Mouse (Mus musculus): ENCODE results near the gene Ankrd37. TPM values are rescaled to one million over a fixed set of nuclear protein-coding genes. Genes with fewer than 3 reads are reported as not detected.

Ankrd37 gene
- total and polyA plus RNA-seq, 3 experiments: 15.5 to 30.8 TPM; not detected in 1

GRCm38 (mm10) chr8:45975126-45975836 lies 30.2 kb downstream of the Ankrd37 start, which contains the start of the genes 1700029J07Rik and Ufsp2 (continued):
- TF ChIP-seq POLR2AphosphoS2 (IDR thresholded peaks at IDR 0.05; ENCODE audit: low read length) (peak; percentile 34; the same call in 1 of the 2 replicates), MXI1 (IDR thresholded peaks at IDR 0.05; ENCODE audit: low read depth, low read length) (peak; percentile 98), POLR2A (IDR thresholded peaks at IDR 0.05; ENCODE audit: control insufficient read depth in 1 of 2, insufficient read depth in 1 of 2, low read depth in 1 of 2, low read length in 2 of 2, poor library complexity in 1 of 2) (peak; percentile 86 to 87), RAD21 (IDR thresholded peaks at IDR 0.05; ENCODE audit: low read depth, low read length) (no peak), CTCF (IDR thresholded peaks at IDR 0.05 in 2 of 3, conservative IDR thresholded peaks at IDR 0.05 in 1 of 3; ENCODE audit: control insufficient read depth in 1 of 3, insufficient read depth in 1 of 3, low read depth in 2 of 3, low read length in 3 of 3, poor library complexity in 1 of 3, severe bottlenecking in 1 of 3) (no peak), NRF1 (IDR thresholded peaks at IDR 0.05; ENCODE audit: insufficient read depth, low read depth, low read length, poor library complexity, severe bottlenecking) (peak; percentile 69), MYC (IDR thresholded peaks at IDR 0.05; ENCODE audit: low read depth, low read length) (peak; percentile 88)

- TF ChIP-seq TBP (IDR thresholded peaks at IDR 0.05; ENCODE audit: low read depth, low read length): no peak
- TF ChIP-seq MYC (IDR thresholded peaks at IDR 0.05; ENCODE audit: low read depth, low read length): no peak
- TF ChIP-seq BHLHE40 (IDR thresholded peaks at IDR 0.05; ENCODE audit: borderline replicate concordance, low read depth, low read length): no peak
- TF ChIP-seq ZC3H11A (IDR thresholded peaks at IDR 0.05; ENCODE audit: low read depth, low read length): no peak
- no peak for TF ChIP-seq USF2 (IDR thresholded peaks at IDR 0.05; ENCODE audit: borderline replicate concordance in 1 of 2, insufficient read depth in 1 of 2, low read depth in 1 of 2, low read length in 2 of 2)
- TF ChIP-seq POLR2AphosphoS2 (IDR thresholded peaks at IDR 0.05; ENCODE audit: low read length): no peak
- peak in 1 of 3 experiments; percentile 31; a peak in 1 of 6 replicates for TF ChIP-seq CTCF (IDR thresholded peaks at IDR 0.05 in 2 of 3, conservative IDR thresholded peaks at IDR 0.05 in 1 of 3; ENCODE audit: control insufficient read depth in 1 of 3, insufficient read depth in 1 of 3, low read depth in 2 of 3, low read length in 3 of 3, poor library complexity in 1 of 3, severe bottlenecking in 1 of 3)
- no peak for TF ChIP-seq MEF2A (IDR thresholded peaks at IDR 0.05; ENCODE audit: extremely low read depth, insufficient replicate concordance, low read depth, low read length, poor library complexity, severe bottlenecking)
- no peak for TF ChIP-seq TAL1 (IDR thresholded peaks at IDR 0.05; ENCODE audit: low read length)
- TF ChIP-seq MXI1 (IDR thresholded peaks at IDR 0.05; ENCODE audit: low read depth, low read length): peak; percentile 42; the same call in 1 of the 2 replicates
- no peak for TF ChIP-seq CHD1 (IDR thresholded peaks at IDR 0.05; ENCODE audit: low read depth, low read length)
- TF ChIP-seq ZMIZ1 (IDR thresholded peaks at IDR 0.05; ENCODE audit: low read depth, low read length): no peak
- no peak for TF ChIP-seq ELF1 (IDR thresholded peaks at IDR 0.05; ENCODE audit: low read depth, low read length)
- 0 out of 2 replicates have a peak, but pooled peaks have one; percentile 20 for TF ChIP-seq TCF12 (IDR thresholded peaks at IDR 0.05; ENCODE audit: low read depth, low read length)
- no peak for TF ChIP-seq ZNF384 (IDR thresholded peaks at IDR 0.05; ENCODE audit: low read depth, low read length)
- no peak for TF ChIP-seq MYB (IDR thresholded peaks at IDR 0.05; ENCODE audit: low read depth, low read length)
- peak; percentile 47 for TF ChIP-seq HCFC1 (IDR thresholded peaks at IDR 0.05; ENCODE audit: low read depth, low read length)
- TF ChIP-seq MAFK (IDR thresholded peaks at IDR 0.05; ENCODE audit: borderline replicate concordance, low read depth, low read length): no peak
- TF ChIP-seq SIN3A (IDR thresholded peaks at IDR 0.05; ENCODE audit: low read length): peak; percentile 29; the same call in 1 of the 2 replicates
- TF ChIP-seq MAX (IDR thresholded peaks at IDR 0.05; ENCODE audit: low read length): no peak
- TF ChIP-seq KAT2A (conservative IDR thresholded peaks at IDR 0.05; ENCODE audit: low read depth, low read length): no peak
- TF ChIP-seq ETS1 (IDR thresholded peaks at IDR 0.05; ENCODE audit: low read depth, low read length): peak; percentile 40; the same call in 1 of the 2 replicates
- TF ChIP-seq EP300 (IDR thresholded peaks at IDR 0.05; ENCODE audit: low read depth in 1 of 2, low read length in 2 of 2): no peak; a peak in 1 of 4 replicates
- peak; percentile 99 for TF ChIP-seq JUND (IDR thresholded peaks at IDR 0.05; ENCODE audit: low read depth, low read length)
- Histone ChIP-seq H3K9me3 (replicated peaks; ENCODE audit: insufficient read depth, low read length) (no peaks in the 10 kb centered on the region), H3K9ac (ENCODE audit: control insufficient read depth, low read depth, low read length, poor library complexity, severe bottlenecking) (peak overlapping the region; percentile 82), H3K27me3 (ENCODE audit: control insufficient read depth in 1 of 2, insufficient read depth in 2 of 2, low read length in 2 of 2) (no peaks in the 10 kb centered on the region), H3K4me3 (ENCODE audit: control insufficient read depth in 1 of 2, insufficient read depth in 1 of 2, low read depth in 2 of 2, low read length in 2 of 2) (peak overlapping the region; percentile 49 to 84), H3K27ac (ENCODE audit: control insufficient read depth, low read depth, low read length) (peak overlapping the region; percentile 81), H3K4me1 (ENCODE audit: control insufficient read depth in 1 of 2, insufficient read depth in 2 of 2, low read length in 2 of 2) (peaks cover 0 to 4% of the 10 kb centered on the region in 2 experiments; a peak in 1 of 4 replicates), H3K36me3 (ENCODE audit: control insufficient read depth in 1 of 2, insufficient read depth in 2 of 2, low read length in 2 of 2) (peaks cover 5 to 8% of the 10 kb centered on the region in 2 experiments; a peak in 3 of 4 replicates), H3K79me2 (ENCODE audit: control insufficient read depth, insufficient read depth, low read length, poor library complexity) (peaks cover 9% of the 10 kb centered on the region)
- DNase-seq (ENCODE audit: low read depth, low spot score): peak; percentile 82
These were observed 31.5 kb downstream of the Ankrd37 start for GRCm38 (mm10) chr8:45973988-45974505.

Data from MEL (cell line).